Comparison of ENCODE assay signal across 27 mouse cellular contexts in the genomic region with DNA sequence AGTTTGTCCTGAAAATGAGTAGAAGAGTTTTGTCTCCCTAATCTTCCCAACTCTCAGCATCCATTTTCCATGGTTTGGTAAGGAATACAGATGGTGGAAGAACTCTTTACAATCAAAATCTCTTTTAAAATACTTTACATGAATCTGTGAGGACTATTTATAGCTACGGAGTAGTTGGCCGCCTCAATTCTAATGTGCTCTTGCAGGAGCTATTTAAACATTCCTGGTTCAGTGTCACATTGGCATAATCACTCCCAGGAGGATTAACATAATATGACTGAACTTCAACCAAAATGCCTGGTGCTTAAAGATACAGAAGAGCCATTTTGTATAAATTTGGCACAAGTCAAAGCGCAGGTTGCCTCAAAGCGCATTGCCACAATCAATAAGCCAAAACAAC.
"Had no signal": no experiment of that assay in that cellular context is flagged by ENCODE, and none has a peak within 500 bp of the region (broad histone marks: within the 10 kb centered on the region; RNA-seq: fewer than 3 reads in every experiment).

No protein-coding gene starts in this region.

- H3K27me3 ChIP-seq: heart, embryonic 13.5 days; hindbrain, embryonic 12.5 days; intestine, embryonic 15.5 days; limb, embryonic 12.5 days had no signal

- ATAC-seq: hindbrain, embryonic 16.5 days; inflammation-experienced regulatory T-cells, adult 6 months; intestine, embryonic 15.5 days; intestine, postnatal 0 days; liver, postnatal 0 days had no signal

- H3K4me2 ChIP-seq: heart, embryonic 11.5 days; heart, embryonic 13.5 days; hindbrain, embryonic 12.5 days; hindbrain, embryonic 14.5 days; intestine, embryonic 15.5 days; limb, embryonic 12.5 days; liver, embryonic 11.5 days; liver, embryonic 13.5 days; liver, embryonic 15.5 days had no signal

- H3K36me3 ChIP-seq: heart, embryonic 13.5 days; hindbrain, embryonic 10.5 days; hindbrain, embryonic 12.5 days; intestine, embryonic 15.5 days; limb, embryonic 10.5 days; limb, embryonic 12.5 days; liver, embryonic 13.5 days; liver, embryonic 15.5 days had no signal

- H3K9me3 ChIP-seq: heart, embryonic 13.5 days; hindbrain, embryonic 10.5 days; hindbrain, embryonic 12.5 days; intestine, embryonic 15.5 days; limb, embryonic 10.5 days; limb, embryonic 12.5 days; liver, embryonic 13.5 days; liver, embryonic 15.5 days had no signal

- H3K27ac ChIP-seq: heart, adult 2 months; heart, embryonic 13.5 days; hindbrain, embryonic 10.5 days; hindbrain, embryonic 12.5 days; hindbrain, embryonic 14.5 days; intestine, embryonic 15.5 days; layer of hippocampus, adult 2 months; left cerebral cortex, adult 2 months; limb, embryonic 10.5 days; limb, embryonic 12.5 days; liver, embryonic 13.5 days; liver, embryonic 15.5 days had no signal

- H3K4me3 ChIP-seq: heart, adult 2 months; heart, embryonic 13.5 days; hindbrain, embryonic 10.5 days; hindbrain, embryonic 12.5 days; intestine, embryonic 15.5 days; layer of hippocampus, adult 2 months; left cerebral cortex, adult 2 months; limb, embryonic 10.5 days; limb, embryonic 12.5 days; liver, embryonic 13.5 days; liver, embryonic 15.5 days had no signal

- H3K9ac ChIP-seq: heart, embryonic 13.5 days; hindbrain, embryonic 12.5 days; hindbrain, embryonic 14.5 days; intestine, embryonic 15.5 days; limb, embryonic 12.5 days; liver, embryonic 13.5 days; liver, embryonic 15.5 days; liver, postnatal 0 days had no signal

- DNase-seq: gastrocnemius, postnatal 25 days; heart, adult 2 months; heart, postnatal 14 days; heart, postnatal 36 days; kidney, adult 18-20 months; kidney, adult 8-10 months; kidney, postnatal 10 days; kidney, postnatal 25 days; kidney, postnatal 4 days; liver; liver, embryonic 13.5 days; liver, postnatal 0 days had no signal
